Mouse (Mus musculus): Measurements from ENCODE around the gene Sptbn4. TPM values are rescaled to one million over a fixed set of nuclear protein-coding genes. Genes with fewer than 3 reads are reported as not detected.
A peak's percentile ranks its signal among the peaks of the same experiment; 100 is the strongest.

The Sptbn4 gene
- total RNA-seq, 1 experiment from 2014 or later, result not detected

DNA sequence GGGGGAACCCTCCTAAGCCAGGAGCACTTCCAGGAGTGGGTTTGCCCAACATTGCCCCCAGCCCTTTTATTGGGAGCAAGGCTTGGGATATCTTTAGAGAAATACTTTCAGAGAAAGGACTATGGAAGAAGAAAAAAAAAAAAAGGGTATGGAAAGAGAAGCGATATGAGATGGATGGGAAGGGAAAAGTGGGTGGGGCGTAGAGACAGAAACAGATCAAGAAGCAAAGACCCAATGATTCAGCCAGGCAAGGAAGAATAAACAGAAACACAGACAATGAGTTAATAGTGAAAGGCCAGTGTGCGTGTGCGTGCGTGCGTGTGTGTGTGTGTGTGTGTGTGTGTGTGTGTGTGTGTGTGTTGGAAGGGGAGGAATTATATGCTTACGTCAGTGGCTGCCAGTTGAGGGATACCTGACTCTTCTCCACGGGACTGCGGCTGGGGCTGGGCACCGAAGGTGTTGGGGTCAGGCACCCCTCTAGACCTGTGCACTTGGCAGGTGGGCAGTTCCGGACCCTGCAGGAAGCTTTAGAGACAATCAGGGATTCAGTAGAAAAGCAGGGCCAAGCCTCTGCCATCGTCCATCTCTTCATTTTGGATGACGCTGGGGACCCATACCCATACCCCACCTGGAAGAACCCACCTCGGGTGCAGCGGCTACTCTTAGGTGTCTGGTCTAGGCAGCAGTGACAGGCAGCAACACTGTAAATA is 112.3 kb downstream of the Sptbn4 start:
- ATAC-seq (replicated peaks; ENCODE audit: insufficient number of reproducible peaks, low FRiP score, low TSS enrichment, poor library complexity, severe bottlenecking), result no peak

DNA sequence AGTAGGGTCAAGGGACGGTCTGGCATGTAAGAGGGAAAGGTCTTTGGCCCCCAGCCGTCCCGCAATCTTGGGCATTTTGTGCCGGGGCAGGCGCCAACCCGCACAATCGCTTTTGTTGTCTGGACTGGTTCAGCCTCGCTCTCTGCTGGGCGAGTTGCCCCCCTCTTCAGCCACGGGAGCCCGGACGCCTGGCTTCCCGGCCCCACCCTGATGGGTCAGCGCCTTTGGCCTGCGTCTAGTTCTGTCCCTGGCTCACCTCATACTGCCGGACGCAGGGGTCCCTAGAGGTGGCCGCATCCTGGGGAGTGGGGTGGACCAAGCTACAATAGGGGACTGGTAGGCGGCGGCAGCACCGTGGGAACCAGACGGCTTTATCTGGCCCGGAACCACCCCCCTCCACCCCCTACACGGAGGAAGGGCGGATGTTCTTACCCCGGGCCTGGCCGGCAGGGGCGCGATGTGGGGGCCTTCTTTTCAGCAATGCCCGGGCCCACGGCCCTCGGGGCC is 113.0 kb downstream of the Sptbn4 start:
- ATAC-seq (replicated peaks; ENCODE audit: insufficient number of reproducible peaks, low FRiP score, low TSS enrichment, poor library complexity, severe bottlenecking), result no peak

GRCm38 (mm10) chr7:27333316-27333941 is 114.1 kb downstream of the Sptbn4 start:
- no peak for ATAC-seq (replicated peaks; ENCODE audit: insufficient number of reproducible peaks, low FRiP score, low TSS enrichment, poor library complexity, severe bottlenecking)

DNA sequence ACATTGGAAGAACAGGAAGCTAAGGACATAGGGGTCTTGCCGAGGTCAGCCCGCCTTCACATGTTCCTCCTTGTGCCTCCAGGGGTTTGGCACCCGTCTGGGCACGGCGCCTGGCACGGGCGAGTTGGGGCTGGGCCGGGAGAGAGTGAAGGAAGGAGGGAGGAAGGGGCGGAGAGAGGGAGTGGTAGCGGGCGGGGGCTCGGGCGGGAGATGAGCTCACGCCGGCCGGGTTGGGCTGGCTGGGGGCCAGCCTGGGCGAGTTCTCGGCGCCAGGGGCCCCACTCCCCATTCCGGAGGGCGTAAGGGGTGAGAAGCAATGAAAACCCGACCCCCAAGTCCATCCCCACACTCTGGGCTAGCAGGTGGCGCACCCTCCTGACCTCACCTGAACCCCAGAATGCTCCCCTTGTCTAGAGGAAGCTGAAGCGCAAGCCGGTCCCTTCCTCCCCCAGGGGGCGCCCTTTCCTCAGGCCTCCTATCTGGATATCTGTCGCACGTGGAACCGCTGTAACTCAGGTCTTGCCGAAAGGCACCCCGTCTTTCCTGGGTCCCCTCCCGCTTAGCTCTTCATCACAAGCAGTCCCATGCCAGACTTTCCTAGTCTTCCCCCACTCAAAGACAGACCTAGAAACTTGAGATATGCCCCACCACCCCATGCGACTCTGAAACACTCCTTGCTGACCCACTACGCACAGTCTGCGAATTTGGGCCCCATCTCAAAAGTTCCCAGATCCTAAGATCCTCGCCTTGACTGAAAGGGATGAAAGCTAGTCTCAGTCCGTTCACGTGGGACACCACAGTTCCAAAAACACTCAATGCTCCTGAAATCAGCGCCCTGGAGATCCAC is 114.9 kb downstream of the Sptbn4 start:
- ATAC-seq (replicated peaks; ENCODE audit: insufficient number of reproducible peaks, low FRiP score, low TSS enrichment, poor library complexity, severe bottlenecking), result peak; percentile 24; the same call in 1 of the 2 replicates

DNA sequence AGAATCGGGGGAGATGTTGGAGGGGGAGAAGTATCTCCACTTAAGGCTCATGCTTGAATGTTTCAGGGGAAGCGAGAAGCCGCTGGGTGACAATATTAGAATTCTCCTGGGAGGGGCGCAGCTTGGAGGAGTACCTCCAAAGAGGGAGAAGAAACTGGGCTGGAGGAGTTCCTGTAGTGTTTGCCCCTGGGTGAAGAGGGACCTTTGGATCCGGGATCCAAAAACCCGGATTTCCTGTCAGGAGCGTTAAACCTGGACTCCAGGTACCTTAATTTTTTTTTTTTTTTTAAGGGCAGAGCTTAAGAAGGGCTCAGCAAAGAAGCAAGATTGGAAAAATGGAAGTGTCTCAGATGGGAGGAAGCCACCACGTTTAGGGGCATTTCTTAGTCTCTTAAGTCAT is 115.6 kb downstream of the Sptbn4 start:
- ATAC-seq (replicated peaks; ENCODE audit: insufficient number of reproducible peaks, low FRiP score, low TSS enrichment, poor library complexity, severe bottlenecking), result no peak

DNA sequence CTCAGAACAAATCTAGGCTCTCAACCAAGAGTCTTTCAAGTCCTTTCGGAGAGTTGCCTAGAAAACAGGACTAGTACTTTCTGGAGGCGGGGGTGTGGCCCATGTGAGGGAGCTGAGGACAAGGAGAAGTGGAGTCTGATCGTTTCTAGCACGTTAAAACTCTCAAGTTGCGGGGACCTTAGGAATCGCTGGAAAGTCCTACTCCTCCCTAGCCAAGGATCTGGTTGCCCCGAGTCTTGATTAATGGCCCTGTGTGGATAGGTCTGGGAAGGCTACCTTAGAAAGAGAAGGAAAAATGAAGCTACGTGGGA is 116.0 kb downstream of the Sptbn4 start:
- no peak for ATAC-seq (replicated peaks; ENCODE audit: insufficient number of reproducible peaks, low FRiP score, low TSS enrichment, poor library complexity, severe bottlenecking)

DNA sequence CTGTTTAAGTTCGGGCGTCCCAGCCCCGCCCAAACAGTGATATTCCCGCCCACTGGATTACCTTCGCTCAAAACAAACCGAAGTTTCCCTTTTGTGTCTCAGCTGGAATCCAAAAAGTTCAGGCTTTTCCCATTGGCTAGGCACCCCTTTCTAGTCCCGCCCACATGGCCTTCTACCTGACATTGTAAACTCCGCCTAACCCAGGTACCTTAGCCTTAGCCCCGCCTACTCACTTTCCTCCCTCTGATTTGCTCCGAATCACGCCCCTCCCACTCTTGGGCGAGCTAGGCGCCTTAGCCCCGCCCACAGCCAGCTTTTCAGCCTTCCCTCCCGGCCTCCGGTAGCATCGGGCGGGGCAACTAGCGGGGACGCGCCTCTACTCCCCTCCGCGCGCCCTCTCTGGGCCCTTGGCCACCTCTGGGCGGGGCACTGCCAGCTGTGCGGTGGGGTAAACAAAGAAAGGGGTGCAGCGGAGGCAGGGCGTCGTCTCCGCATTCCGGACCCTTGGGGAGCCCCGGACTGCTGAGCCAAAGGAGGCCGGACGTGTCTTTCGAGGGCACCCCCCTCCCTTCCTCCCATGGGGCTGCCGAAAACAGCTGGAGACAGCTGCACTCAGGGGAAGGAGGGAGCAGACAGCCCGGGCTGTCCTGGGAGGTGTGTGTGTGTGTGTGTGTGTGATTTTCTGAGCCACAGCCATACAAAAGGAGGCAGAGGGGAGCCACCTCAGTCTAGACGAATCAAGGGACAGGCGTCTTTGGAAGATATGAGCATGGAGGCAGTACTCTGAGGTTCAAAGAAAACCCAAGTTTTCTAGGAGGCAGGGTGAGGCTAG is 116.6 kb downstream of the Sptbn4 start:
- ATAC-seq (replicated peaks; ENCODE audit: insufficient number of reproducible peaks, low FRiP score, low TSS enrichment, poor library complexity, severe bottlenecking), result peak; percentile 60

GRCm38 (mm10) chr7:27329981-27330380 is 117.5 kb downstream of the Sptbn4 start:
- no peak for ATAC-seq (replicated peaks; ENCODE audit: insufficient number of reproducible peaks, low FRiP score, low TSS enrichment, poor library complexity, severe bottlenecking)

DNA sequence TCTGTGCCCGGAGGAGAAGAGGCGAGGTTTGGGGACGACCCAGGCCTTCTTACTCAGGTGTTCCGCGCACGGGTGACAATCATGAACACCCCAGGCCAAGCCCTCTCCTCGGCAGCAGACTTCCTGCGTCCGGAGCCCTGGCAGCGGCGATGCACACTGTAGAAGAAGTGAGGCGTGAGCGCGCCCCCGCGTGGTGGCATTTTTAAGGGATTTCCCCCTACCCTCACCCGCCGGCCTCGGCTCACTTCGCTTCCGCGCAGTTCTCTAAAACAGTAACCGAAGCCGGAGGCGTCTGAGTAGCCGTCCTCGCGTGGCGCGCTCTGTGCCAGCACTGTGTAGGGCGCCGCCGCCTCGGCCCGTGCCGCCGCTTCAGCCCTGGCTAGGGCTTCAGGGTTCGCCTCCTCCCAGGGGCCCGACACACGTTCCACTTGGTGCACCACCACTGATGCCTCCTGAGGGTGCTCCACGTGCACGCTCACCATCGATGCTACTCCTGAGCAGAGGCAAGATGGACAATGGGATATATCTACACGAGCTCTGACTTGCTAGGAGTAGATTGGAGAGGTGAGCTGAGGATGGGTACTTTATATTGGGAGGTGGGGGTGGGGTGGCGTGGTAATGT is 118.0 kb downstream of the Sptbn4 start:
- ATAC-seq (replicated peaks; ENCODE audit: insufficient number of reproducible peaks, low FRiP score, low TSS enrichment, poor library complexity, severe bottlenecking), result peak; percentile 53

DNA sequence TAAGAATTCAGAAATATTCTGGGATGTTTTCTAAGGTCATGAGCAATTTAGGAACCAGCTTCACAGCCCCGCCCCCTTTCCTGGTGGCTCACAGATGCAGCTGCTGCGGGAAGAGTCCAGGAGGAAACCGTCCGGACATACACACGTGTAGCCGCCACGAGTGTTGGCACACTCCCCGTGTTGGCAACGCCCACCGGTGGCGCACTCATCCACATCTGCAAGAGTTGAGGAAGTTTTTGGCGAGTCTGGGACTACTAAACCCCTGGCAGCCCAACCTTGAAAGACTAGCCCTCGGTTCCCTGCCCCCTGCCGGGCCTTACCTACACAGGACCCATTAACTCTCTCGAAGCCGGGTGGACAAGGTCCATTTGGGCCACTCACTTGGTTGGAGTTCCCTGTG is 118.8 kb downstream of the Sptbn4 start:
- no peak for ATAC-seq (replicated peaks; ENCODE audit: insufficient number of reproducible peaks, low FRiP score, low TSS enrichment, poor library complexity, severe bottlenecking)

DNA sequence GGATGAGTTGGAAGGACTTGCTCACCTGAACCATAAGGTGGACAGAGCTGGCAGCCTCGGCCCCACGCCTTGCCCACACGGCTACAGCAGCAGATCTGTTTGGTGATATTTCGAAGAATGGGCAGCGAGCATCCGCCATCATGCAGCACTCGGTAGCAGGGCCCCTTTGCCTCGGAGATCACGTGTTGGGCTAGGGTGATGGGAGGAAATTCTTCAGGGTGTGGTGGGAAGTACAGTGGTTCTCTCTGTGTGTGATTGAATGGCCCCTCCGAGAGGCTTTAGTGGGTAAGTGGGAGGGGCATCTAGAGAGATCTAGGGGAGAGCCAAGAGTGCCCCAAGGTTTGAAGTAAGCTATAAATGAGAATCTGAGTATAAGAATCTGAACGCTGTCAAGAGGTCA is 119.3 kb downstream of the Sptbn4 start:
- no peak for ATAC-seq (replicated peaks; ENCODE audit: insufficient number of reproducible peaks, low FRiP score, low TSS enrichment, poor library complexity, severe bottlenecking)

DNA sequence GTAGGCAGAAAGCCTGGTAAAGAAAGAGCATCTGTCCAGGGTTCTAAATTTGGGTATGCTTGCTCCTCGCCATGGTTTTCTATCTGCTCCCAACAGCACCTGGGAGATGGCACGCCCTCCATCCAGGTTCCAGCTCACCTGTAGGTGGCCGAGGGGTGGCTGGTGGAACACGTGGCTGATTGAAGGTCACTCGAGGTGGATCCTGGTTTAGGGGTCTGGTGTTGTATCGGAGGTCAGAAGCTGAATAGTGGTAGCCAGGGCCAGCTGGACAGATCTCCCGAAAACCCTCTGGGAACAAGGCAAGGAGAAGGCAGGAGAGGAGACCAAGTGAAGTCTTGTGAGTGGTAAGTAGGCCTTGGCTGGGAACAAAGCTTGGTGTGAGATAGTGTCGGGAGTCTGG is 120.0 kb downstream of the Sptbn4 start:
- no peak for ATAC-seq (replicated peaks; ENCODE audit: insufficient number of reproducible peaks, low FRiP score, low TSS enrichment, poor library complexity, severe bottlenecking)

DNA sequence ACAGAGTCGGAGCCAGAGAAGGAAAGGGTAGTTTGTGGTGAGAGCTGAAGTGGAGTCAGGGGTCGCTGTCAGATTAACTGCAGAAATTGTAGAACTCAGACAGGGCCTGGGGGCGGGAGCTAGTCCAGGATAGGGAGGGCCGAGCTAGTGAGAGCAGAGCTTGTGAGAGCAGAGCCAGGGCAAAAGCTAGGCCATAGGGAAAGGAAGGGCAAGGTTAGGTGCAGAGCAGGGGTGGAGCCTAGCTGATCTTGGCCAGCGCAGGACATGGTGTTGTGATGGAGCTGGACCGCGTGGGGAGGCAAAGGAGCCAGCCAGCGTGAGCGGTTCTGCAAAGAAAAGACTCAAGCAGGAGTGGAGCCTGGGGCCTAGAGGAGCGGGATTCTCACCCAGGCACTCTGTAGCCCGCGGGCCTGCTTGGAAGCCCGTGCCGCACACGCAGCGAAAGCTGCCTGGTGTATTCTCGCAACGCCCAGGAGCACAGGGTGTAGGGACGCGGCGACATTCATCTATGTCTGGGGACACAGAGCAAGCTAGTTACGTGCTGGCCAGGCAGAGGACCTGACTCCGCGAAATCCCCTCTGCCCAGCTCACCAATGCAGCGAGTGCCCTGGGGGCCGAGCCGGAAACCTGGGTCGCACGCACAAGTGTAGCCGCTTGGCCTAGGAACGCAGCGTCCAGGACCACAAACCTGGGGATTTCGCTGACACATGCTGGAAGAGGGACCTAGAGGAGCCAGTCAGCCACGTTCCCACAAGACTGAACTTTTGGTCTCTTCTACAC is 121.2 kb downstream of the Sptbn4 start:
- ATAC-seq (replicated peaks; ENCODE audit: insufficient number of reproducible peaks, low FRiP score, low TSS enrichment, poor library complexity, severe bottlenecking), result no peak

DNA sequence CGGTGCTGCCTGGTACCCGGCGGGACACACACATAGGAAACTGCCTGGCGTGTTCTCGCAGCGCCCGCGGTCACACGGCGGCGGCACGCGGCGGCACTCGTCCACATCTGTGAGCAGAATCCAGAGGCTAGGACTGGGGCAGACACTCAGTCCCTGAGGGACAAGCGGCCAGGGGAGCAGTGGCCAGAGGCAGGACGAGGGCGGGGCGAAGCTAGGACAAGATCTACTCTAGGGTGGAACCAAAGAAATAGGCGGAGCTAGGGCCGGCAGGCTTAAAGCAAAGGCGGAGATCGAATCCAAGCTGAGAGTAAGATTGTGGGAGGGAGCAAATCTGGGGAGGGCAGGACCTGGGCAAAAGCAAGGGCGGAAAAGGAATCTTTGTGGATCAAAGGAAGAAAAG is 121.8 kb downstream of the Sptbn4 start:
- ATAC-seq (replicated peaks; ENCODE audit: insufficient number of reproducible peaks, low FRiP score, low TSS enrichment, poor library complexity, severe bottlenecking), result no peak

DNA sequence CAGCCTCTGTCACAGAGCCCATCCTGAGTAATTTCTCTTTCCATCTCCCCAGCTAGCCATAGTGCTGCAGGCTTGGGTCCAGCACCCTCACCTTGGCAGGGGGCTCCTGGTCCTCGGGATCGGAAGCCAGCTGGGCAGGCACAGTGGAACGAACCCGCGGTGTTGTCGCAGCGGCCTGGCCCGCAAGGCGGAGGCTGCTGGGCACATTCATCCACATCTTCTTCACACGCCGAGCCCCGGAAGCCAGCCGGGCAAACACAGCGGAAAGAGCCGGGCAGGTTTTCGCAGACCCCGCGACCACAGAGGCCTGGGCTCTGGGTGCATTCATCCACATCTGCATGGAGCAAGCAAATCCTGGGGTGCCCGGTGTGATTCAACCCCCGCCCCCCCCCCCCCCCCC is 122.6 kb downstream of the Sptbn4 start:
- no peak for ATAC-seq (replicated peaks; ENCODE audit: insufficient number of reproducible peaks, low FRiP score, low TSS enrichment, poor library complexity, severe bottlenecking)

- no peak for ATAC-seq (replicated peaks; ENCODE audit: insufficient number of reproducible peaks, low FRiP score, low TSS enrichment, poor library complexity, severe bottlenecking)
These were observed 123.3 kb downstream of the Sptbn4 start for GRCm38 (mm10) chr7:27324161-27324560.

- no peak for ATAC-seq (replicated peaks; ENCODE audit: insufficient number of reproducible peaks, low FRiP score, low TSS enrichment, poor library complexity, severe bottlenecking)
These were observed 124.5 kb downstream of the Sptbn4 start for GRCm38 (mm10) chr7:27323001-27323400.

- ATAC-seq (replicated peaks; ENCODE audit: insufficient number of reproducible peaks, low FRiP score, low TSS enrichment, poor library complexity, severe bottlenecking), result no peak
These were observed 125.2 kb downstream of the Sptbn4 start for GRCm38 (mm10) chr7:27322291-27322690.
